Mouse (Mus musculus) frontal cortex, adult 2 months (tissue): ENCODE measurements around the gene Map4. TPM values are rescaled to one million over a fixed set of nuclear protein-coding genes. Genes with fewer than 3 reads are reported as not detected.

Source experiments
- DNase-seq, 2 experiments: peaks; one replicate each; pipeline ENCODE4 v3.0.0; 2022; ENCODE audit warnings: low spot score in 1 of 2; ENCODE audit errors: extremely low spot score in 1 of 2
- polyA plus RNA-seq: library from polyadenylated mRNA; depleted of rRNA; stranded (reverse); fragments of >200 nt; gene quantifications from 2 replicates; pipeline ENCODE4 v1.2.3, GENCODE M21; 2012; rRNA removed

The Map4 gene
- polyA plus RNA-seq, result 313 and 321 TPM in 2 replicates

GRCm38 (mm10) chr9:109931257-109932171, at the start of gene Map4:
TSS of gene Map4 (plus strand) at chr9:109931460.
- peak; percentile 96 to 98 for DNase-seq

GRCm38 (mm10) chr9:109886259-109886658, 45.0 kb upstream of the Map4 start:
- DNase-seq, result no peak

DNA sequence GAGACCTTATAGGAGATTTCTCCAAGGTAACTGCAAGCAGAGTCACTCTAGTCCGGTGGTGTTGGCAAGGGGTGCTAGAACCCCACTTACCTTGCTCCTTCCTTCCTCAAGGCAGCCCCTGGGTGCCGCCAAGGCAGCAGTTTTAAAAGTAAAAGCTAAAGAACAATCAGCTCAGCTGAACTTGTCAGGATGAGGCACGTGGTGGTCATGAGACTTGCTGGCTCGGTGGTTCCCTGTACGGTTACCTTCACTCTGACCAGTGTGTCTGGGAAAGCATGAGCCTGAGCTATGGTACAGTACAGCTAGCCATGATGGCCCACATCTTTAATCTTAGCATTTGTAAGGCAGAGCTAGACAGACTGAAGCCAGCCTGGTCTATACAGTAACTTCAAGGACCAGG, 43.9 kb upstream of the Map4 start:
- DNase-seq, result no peak

DNA sequence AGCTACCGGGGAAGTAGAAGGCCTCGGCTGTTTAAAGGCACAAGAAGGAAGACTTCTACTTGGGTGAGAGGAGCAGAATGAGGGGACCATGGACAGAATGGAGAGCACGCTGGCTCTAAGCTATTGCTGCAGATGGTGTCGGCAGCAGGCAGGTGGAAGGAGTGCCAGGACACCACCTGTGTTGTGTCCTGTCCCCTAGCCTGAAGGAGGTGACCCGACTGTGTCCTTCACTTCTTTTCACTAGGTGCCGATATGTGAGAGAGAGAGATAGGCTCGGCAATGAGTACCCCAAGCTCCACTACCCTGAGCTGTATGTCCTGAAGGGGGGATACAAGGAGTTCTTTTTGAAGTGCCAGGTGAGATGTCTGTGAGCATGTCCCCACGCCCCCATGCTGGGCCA, 39.8 kb upstream of the Map4 start:
- no peak for DNase-seq

DNA sequence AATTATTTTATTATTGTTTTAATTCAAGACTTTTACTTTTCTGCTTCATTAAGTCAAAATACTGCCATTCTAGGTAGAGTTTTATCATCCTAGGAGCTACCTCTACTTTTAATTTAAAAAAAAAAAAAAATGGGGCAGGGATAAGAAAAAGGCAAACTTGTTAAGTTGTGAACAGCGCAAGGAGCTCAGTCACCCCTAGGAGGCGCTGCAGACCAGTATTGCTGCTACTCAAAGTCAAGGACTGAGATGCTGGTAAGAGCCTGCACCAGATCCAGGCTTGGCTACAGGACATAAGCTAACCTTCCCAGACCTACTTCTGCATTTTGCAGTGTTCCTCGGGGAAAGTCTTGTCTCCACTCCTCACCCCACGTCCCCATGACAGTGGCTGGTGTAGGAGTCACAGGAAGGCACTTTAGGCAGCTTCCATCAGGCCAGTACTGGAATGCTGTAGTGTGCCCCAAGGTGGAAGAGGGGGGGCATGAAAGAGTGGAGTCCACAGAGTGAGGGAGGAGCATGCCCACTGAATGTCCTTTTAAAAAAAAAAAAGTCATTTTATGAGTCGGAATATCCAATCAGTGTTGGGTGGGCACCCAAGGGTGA, 38.5 kb upstream of the Map4 start:
- peak in 1 of 2 experiments; percentile 89 for DNase-seq

- DNase-seq, result peak; percentile 57 to 85
Measured at GRCm38 (mm10) chr9:109894413-109895090, 36.7 kb upstream of the Map4 start.

- no peak for DNase-seq
Measured at GRCm38 (mm10) chr9:109895593-109895992, 35.7 kb upstream of the Map4 start.

DNA sequence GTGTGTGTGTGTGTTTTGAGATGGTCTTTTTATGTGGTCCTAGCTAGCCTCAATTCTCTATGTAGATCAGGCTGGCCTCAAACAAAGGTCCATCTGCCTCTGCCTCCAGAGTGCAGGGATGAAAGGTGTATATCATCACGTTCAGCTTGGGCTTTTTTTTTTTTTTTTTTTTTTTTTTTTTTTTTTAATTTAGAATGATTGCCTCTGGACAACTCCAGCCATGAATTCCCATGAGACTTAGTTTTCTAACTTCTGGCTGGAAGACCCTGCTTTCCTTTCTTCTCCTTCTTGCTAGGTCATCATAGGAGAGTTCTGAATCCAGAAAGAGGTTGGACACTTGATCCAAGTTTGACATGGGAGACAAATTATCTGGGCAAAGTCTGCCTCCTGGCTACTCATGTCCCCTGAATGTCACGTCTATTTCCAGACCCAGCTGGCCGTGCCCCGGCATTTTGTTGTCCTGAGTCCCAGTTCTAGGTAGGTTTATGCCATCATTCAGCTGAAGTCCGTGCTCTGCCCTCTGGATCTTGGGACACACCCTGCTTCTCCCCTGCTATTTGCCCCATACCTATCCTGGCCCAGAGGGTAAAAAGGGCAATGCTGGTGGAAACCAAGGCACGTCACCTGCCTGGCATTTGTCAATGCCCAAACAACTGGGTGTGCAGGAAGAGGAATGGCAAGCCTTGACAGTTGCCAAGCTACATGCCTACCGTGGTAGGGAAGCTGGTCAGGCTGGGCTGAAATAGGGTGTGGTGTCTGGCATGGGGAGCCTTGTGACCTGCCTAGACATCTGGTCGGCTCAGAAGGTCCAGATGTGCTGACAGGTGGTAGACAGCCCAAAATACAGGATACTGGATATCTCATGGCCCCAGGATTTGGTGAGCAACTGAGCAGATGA, 34.8 kb upstream of the Map4 start:
- no peak for DNase-seq

DNA sequence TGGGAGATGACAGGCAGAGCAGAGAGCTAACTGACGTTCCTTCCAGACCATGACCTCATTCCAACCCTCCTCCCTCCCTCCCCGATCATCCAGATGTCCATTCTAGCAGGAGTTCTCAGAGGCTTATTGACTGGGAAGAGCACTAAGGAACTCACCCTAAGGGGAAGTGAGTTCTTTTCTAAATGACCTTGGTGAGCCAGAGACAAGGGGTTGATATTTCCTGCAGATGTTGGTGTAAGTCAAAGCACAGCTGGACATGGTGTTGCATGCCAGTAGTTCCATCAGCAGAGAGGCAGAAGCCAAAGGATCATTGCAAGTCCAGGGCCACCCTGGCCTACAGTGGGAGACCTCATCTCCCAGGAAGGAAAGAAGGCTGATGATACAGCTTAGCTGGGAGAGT, 33.2 kb upstream of the Map4 start:
- no peak for DNase-seq

DNA sequence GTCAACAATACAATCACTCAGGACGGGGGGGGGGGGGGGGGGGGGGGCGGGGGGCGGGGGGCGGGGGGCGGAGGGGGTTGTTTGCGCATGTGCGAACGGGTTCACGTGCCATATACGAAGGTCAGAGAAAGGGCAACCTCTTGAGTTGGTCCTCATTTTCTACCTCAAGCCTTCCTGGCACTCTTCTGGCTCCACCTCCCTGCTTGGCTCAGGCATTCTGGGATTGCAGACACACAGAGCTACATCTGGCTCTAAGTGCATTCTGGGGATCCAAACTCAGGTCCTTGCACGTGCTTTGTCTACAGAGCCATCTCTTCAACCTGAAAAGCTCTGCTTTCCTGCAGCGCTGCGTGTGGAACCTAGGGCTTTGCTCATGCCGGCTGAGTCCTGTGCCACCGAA, 31.9 kb upstream of the Map4 start:
- DNase-seq, result no peak

DNA sequence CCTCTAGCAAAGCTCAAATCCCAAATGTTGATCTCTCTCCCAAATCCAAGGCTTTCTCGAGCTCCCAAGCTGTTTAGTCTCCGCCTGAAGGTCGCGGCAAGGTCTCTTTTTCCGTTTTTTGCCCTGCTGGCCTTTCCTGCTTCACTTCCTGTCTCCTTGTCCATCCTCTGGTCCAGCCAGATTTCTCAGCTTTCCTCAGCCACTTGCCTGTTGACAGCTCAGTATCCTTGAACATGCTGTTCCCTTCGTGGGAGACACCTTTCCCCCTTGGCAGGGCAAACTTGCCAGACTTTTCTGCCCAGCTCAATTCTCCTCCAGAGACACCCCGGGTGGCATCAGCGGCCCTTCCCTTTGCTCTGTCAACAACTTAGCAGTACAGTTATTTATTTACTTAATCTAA, 31.5 kb upstream of the Map4 start:
- no peak for DNase-seq

DNA sequence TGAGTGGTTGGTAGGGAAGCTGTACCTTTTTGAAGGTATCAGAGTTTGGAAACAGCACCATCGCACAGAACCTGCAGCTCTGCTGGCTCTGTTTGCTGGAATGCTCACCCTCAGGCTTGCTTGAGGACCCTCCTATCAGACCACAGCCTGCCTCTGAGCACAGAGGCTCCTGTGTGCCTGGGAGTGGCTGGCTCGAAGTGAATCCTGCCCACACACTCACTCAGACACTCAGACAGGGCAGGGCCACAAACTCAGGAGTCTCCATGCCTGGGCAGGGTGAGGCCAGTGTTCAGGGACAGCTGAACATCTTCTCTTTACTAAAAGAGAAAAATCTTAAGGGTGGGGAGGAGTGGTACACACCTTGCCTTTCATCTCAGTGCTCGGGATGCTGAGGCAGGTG, 30.7 kb upstream of the Map4 start:
- no peak for DNase-seq

DNA sequence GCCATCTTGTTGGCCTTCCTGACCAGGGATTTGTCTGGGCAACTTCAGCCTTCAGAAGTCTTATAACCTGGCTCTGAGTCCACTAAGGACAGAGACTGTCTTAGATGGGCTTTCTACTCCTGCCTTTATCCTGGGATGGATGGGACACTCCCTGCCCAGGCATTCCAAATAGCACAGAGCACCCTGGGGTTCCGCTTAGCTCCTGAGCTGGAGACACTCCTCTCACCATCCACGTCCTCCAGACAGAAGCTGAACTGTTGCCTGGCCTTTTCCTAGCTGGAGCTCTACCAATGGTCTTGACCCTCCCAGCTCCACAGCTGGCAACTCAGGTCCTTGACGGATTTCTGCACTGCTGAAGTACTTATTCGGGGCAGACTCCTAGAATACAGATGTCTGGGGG, 29.0 kb upstream of the Map4 start:
- no peak for DNase-seq

DNA sequence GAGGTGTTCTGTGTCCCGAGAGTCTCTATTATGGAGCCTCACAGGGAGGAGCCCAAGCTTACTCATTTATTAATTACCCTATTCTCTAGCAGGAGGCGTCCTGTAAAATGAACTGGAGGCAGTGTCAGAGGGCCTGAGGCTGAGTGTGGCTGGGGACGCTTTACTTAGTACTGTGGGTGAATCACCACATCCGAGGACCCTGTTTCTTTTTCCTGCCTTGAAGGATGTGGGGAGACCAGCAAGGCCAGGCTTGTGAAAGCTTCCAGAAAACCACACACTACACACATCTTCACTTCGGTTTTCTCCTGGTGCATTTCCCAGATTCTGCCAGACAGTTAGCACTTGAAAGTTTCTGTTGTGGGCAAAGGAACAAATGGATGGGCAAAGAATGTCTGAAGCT, 28.5 kb upstream of the Map4 start:
- no peak for DNase-seq

DNA sequence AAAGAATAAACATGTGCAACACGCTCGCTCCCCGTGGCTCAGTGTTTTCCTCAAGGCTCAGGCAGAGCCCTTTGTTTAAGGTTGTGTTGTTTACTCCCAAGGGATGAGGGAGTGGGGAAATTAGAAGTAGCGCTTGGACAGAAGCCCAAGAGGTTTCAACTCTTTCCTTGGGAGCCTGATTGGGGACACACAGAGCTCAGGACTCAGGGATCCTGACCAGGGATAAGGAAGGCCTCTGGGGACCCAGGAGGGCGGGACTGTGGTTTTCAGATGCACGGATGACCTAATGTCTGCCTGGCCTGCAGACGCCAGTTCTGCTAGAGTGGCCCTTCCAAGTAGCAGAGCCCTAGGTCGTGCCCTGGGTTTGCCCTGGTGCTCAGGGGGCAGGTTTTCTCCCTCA, 24.0 kb upstream of the Map4 start:
- no peak for DNase-seq

- DNase-seq, result no peak
Measured at GRCm38 (mm10) chr9:109907774-109908465, 23.3 kb upstream of the Map4 start.

DNA sequence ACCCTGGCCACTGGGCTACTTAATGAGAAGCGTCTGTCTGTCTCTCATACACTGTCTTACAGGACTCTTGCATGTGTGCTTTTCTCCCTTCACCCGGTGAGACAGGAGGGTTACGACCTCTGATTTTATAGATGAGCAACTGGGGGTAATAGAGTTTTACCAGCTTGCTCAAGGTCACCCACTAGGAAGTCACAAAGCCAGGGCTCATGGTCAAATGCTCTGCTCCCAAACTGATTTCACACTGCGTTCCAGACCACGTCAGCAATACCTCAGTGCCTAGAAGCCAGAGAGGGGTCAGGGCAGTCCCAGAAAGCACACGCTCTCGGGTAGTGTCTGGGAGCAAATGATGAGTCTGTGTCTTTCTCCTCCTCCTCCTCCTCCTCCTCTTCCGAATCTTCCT, 22.2 kb upstream of the Map4 start:
- no peak for DNase-seq

GRCm38 (mm10) chr9:109909926-109910325, 21.3 kb upstream of the Map4 start:
- DNase-seq, result no peak

- no peak for DNase-seq
Measured at GRCm38 (mm10) chr9:109911779-109912178, 19.5 kb upstream of the Map4 start.
